Mouse (Mus musculus) kidney, embryonic 14.5 days (tissue): ENCODE measurements at regions not wholly inside any gene's neighbourhood (a gene's known extent, or its start where the extent isn't known, plus 50 kb on each side); places are given as distances from the start of the nearest gene placed in this dataset.
A peak's percentile ranks its signal among the peaks of the same experiment; 100 is the strongest.

Experiments
- ATAC-seq: fragments of 200-750 bp; cut with Nextera tagmentation; 2 replicates; pipeline ENCODE4 v1.8.0; 2017; ENCODE audit warnings: moderate number of reproducible peaks, mild to moderate bottlenecking, moderate TSS enrichment, moderate library complexity; ENCODE audit not compliant: low FRiP score, low TSS enrichment
- H3K27ac ChIP-seq: fragments of 300-500 bp; sonication (generic); 2 replicates; pipeline ENCODE4 v1.5.1; 2014; ENCODE audit warnings: low read depth, mild to moderate bottlenecking, low read length, moderate library complexity, mixed read lengths
- H3K27me3 ChIP-seq: fragments of 300-500 bp; sonication (generic); 2 replicates; pipeline ENCODE4 v1.6.1; 2014; ENCODE audit warnings: mild to moderate bottlenecking, low read length; ENCODE audit not compliant: control insufficient read depth, insufficient read depth
- H3K36me3 ChIP-seq: fragments of 300-500 bp; sonication (generic); 2 replicates; pipeline ENCODE4 v1.6.1; 2014; ENCODE audit warnings: low read length, mixed read lengths; ENCODE audit not compliant: control insufficient read depth, insufficient read depth
- H3K4me1 ChIP-seq: fragments of 300-500 bp; sonication (generic); 2 replicates; pipeline ENCODE4 v1.6.1; 2014; ENCODE audit warnings: low read length, mixed read lengths; ENCODE audit not compliant: control insufficient read depth, insufficient read depth
- H3K4me2 ChIP-seq: fragments of 300-500 bp; sonication (generic); replicated peaks from 2 replicates; pipeline ENCODE4 v1.6.1; 2014; ENCODE audit warnings: low read depth, mild to moderate bottlenecking, low read length
- H3K4me3 ChIP-seq: fragments of 300-500 bp; sonication (generic); 2 replicates; pipeline ENCODE4 v1.5.1; 2014; ENCODE audit warnings: mild to moderate bottlenecking, low read length
- H3K9ac ChIP-seq: fragments of 300-500 bp; sonication (generic); 2 replicates; pipeline ENCODE4 v1.6.1; 2014; ENCODE audit warnings: low read depth, mild to moderate bottlenecking, low read length, moderate library complexity
- H3K9me3 ChIP-seq: fragments of 300-500 bp; sonication (generic); 2 replicates; pipeline ENCODE4 v1.6.1; 2016; ENCODE audit warnings: low read length; ENCODE audit not compliant: control insufficient read depth
- WGBS: fragments of 180-500 bp; shearing (Covaris S2); extraction: QIAGEN DNeasy Blood & Tissue Kit; methylation state at CpG from one replicate; pipeline ENCODE4 v1.1.7; 2014; 5-methylcytosine and 5-hydroxymethylcytosine counted together

DNA sequence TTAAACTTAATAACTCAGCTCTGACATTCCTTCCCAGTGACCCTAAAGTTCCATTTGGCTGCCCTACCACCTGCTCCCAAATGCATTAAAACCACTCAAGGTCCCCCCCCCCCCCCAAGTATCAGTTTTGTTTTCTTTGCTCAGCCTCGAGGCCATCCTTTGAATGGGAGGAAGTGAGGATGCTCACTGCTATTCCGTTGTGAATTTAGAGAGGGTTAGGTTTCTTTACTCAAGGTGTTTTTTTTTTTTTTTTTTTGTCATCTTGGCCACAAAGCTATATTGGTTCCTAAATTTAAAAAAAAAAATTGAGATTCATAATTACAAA, 168.8 kb upstream of the Arrdc4 start:
- H3K27me3 ChIP-seq: no peaks in the 10 kb centered on the region
- no peak overlapping the region for H3K9ac ChIP-seq
- no peak for ATAC-seq
- H3K27ac ChIP-seq: no peak overlapping the region
- no peaks in the 10 kb centered on the region for H3K36me3 ChIP-seq
- H3K9me3 ChIP-seq: no peaks in the 10 kb centered on the region
- peak overlapping the region; percentile 35 for H3K4me2 ChIP-seq
- peaks cover 12% of the 10 kb centered on the region; the same call in 1 of the 2 replicates for H3K4me1 ChIP-seq
- WGBS: 1% methylated on average over 2 of the region's 2 CpGs
- H3K4me3 ChIP-seq: no peak overlapping the region

DNA sequence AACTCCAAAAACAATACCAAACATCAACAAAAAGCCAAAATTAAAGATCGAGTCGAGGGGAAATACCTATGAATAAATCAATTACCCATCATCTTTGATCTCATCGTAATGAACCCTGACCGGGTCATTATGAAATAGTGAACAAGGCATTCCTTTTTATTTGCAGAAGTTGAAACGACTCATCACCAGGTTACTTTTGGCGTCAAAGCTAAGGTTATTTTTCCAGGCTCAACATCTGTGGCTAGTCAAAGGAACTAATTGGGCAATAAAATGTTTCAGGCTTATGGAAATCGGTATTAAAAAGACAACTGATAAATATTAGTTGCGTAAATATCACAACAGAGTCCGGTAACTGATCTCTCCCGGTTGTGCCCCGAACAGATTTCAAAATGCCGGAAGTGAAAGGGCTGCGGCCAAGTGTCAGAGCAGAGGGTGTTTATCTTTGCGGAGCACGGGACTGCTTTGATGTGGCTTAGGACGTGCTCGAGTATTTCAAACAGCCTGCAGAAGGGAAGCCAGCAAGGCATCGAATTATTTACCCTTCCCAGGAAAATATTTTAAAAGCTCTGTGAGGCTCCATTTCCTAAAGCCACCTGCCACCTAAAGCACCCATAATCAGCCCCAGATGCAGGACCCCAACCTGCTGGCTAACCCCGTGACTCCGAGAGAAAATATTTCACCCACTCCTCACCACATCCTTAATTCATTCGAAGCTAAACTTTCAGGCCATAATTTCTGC, 168.3 kb upstream of the Arrdc4 start:
- no peaks in the 10 kb centered on the region for H3K36me3 ChIP-seq
- ATAC-seq: peak; percentile 82
- H3K27me3 ChIP-seq: no peaks in the 10 kb centered on the region
- H3K27ac ChIP-seq: no peak overlapping the region
- H3K9ac ChIP-seq: no peak overlapping the region
- 2% methylated on average over 21 of the region's 21 CpGs for WGBS
- peak overlapping the region; percentile 15; the same call in 1 of the 2 replicates for H3K4me3 ChIP-seq
- no peaks in the 10 kb centered on the region for H3K9me3 ChIP-seq
- H3K4me2 ChIP-seq: peak overlapping the region; percentile 35
- H3K4me1 ChIP-seq: peaks cover 12% of the 10 kb centered on the region; the same call in 1 of the 2 replicates

DNA sequence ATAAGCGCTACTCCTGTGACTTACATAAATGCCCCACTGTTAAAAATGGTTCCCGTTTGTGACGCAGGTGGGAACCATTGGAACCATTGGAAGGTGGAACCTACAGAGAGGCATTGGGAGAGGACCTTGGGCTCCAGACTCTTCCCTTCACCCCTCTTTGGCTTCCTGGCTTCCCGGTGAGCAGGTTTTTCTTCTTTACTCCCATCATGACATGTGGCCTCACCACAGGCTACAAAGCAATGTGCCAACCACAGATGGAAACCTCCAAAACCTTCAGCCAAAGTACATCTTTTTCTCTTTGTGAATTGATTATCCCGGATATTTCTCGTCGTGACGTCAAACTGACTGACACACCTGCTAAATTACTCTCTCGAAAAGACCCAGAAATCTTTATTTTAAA, 166.9 kb upstream of the Arrdc4 start:
- Histone ChIP-seq H3K9ac (no peak overlapping the region), H3K4me3 (no peak overlapping the region), H3K9me3 (no peaks in the 10 kb centered on the region), H3K27me3 (no peaks in the 10 kb centered on the region), H3K27ac (no peak overlapping the region), H3K4me2 (no peak overlapping the region), H3K36me3 (no peaks in the 10 kb centered on the region), H3K4me1 (peaks cover 12% of the 10 kb centered on the region; the same call in 1 of the 2 replicates)
- ATAC-seq: no peak
- 70% methylated on average over 9 of the region's 9 CpGs for WGBS

DNA sequence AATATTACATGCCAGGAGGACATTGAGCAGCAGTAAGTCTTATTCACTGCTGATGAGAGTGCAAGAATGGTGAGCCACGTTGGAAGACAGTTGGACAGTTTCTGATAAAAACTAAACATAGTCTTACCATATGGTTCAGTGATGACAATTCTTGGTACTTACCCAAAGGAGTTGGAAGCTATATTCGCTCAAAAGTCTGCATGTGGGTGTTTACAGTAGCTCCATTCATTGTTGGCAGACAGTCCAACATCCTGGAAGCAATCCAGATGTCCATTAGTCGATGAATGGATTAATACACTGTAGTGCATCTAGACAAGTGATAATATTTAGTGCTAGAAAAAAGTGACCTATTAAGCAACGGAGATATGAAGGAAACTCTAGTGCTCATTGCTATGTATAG, 165.3 kb upstream of the Arrdc4 start:
- H3K4me1 ChIP-seq: peaks cover 12% of the 10 kb centered on the region; the same call in 1 of the 2 replicates
- H3K27me3 ChIP-seq: no peaks in the 10 kb centered on the region
- H3K9me3 ChIP-seq: no peaks in the 10 kb centered on the region
- no peaks in the 10 kb centered on the region for H3K36me3 ChIP-seq
- no peak overlapping the region for H3K27ac ChIP-seq
- no peak overlapping the region for H3K9ac ChIP-seq
- H3K4me3 ChIP-seq: no peak overlapping the region
- WGBS: 73% methylated on average over 4 of the region's 4 CpGs
- no peak overlapping the region for H3K4me2 ChIP-seq
- no peak for ATAC-seq

DNA sequence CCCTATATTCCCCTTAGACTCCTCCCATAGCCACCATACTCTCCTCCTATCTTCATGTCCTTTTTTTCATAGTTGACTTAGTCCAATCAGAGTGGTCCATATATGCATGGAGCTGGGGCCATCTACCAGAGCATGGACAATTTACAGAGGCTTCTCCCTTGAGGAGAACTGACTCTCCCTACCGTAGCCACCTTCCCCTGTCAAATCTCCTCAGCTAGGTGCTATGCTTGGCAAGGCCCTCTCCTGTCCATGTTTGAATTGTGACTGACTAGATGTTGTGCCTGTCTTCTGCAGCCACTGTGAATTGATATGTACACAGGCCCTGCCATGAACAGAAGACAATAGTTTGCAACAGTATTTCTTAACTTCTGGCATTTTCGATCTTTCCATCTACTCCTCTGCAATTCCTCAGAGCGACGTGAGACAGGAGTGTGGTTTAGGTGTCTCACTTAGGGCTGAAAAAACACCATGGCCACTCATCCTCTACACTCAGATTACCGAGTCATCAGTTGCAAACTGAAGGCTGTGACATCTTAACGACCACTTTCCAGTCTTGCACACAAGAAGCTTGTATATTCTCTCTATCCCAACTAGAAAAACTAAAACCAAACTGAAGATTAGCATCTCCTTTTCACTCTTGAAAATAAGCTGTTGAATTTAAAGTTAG, 163.1 kb upstream of the Arrdc4 start:
- Histone ChIP-seq H3K27me3 (no peaks in the 10 kb centered on the region), H3K4me2 (no peak overlapping the region), H3K9me3 (no peaks in the 10 kb centered on the region), H3K4me1 (peaks cover 4% of the 10 kb centered on the region; the same call in 1 of the 2 replicates), H3K36me3 (no peaks in the 10 kb centered on the region), H3K27ac (no peak overlapping the region), H3K4me3 (no peak overlapping the region), H3K9ac (no peak overlapping the region)
- peak; percentile 63; the same call in 1 of the 2 replicates for ATAC-seq
- WGBS: 30% methylated on average over 6 of the region's 6 CpGs

DNA sequence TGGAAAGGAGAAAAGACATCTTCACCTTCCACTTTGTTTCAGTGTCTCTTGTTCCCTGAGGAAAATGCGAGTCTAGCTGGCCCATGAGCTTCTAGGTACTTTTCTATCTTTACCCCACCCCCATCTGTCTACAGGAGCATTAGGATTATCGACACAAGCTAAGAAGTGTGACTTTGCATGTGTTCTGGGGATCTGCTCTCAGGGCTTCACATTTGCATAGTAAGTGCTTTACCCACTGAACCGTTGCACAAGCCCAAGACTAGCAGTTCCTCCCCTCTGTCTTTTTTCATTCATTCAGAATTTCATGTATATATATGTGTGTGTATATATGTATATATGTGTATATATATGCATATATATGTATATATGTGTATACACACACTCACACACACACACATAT, 162.5 kb upstream of the Arrdc4 start:
- H3K4me2 ChIP-seq: no peak overlapping the region
- WGBS: 54% methylated on average over 3 of the region's 3 CpGs

DNA sequence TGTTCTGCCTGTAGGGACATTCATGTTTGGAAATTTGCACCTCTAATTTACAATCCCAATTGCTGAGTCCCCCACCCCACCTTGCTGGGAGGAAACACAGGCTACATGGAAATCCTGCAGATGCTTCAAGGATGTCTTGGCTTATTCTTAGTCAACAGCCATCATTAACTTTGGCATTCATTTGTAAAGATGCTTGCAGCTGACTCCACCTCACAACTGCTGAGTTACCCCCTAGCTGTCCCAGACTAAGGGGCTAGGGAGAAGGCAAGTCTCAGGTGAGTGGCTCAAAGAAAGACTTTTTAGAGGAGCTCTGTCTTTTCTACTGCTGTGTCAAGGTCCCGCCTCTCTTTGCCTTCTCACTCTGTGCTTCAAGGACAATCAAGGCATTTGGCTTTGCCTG, 160.7 kb upstream of the Arrdc4 start:
- WGBS: 92% methylated on average over 1 of the region's 1 CpGs
- Histone ChIP-seq H3K27ac (no peak overlapping the region), H3K9ac (no peak overlapping the region), H3K4me3 (no peak overlapping the region), H3K4me2 (no peak overlapping the region), H3K27me3 (no peaks in the 10 kb centered on the region), H3K9me3 (no peaks in the 10 kb centered on the region), H3K4me1 (no peaks in the 10 kb centered on the region), H3K36me3 (no peaks in the 10 kb centered on the region)
- ATAC-seq: no peak

More for the DNA sequence above, 162.5 kb upstream of the Arrdc4 start:
- Histone ChIP-seq H3K36me3 (no peaks in the 10 kb centered on the region), H3K9ac (no peak overlapping the region), H3K27me3 (no peaks in the 10 kb centered on the region), H3K9me3 (no peaks in the 10 kb centered on the region), H3K4me3 (no peak overlapping the region), H3K27ac (no peak overlapping the region; the same call in 1 of the 2 replicates), H3K4me1 (0 out of 2 replicates have a peak, but pooled peaks cover 3% of the 10 kb centered on the region)
- peak; percentile 40; the same call in 1 of the 2 replicates for ATAC-seq

DNA sequence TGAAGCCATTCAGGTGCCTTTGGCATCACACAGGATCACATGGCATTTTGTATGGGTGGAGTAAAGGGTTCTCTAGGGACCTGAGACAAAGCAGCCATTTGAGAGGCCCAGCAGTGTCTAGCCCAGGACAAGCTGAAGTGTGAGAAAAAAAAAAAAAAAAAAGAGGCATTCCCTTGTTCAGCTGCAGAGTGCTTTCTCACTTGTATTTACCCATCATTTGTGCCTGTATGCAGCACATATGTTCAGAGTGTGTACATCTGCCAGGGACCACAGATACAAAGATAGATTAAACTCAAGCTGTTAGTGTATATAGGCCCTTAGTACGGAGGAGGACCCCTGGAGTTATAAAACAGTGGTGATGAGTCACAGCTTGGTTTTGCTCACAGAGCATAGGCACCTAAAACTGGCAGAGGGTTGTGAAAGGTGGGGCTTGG, 159.4 kb upstream of the Arrdc4 start:
- ATAC-seq: no peak
- Histone ChIP-seq H3K4me1 (no peaks in the 10 kb centered on the region), H3K9ac (no peak overlapping the region), H3K9me3 (no peaks in the 10 kb centered on the region), H3K4me3 (no peak overlapping the region), H3K27ac (no peak overlapping the region), H3K36me3 (no peaks in the 10 kb centered on the region), H3K27me3 (no peaks in the 10 kb centered on the region), H3K4me2 (no peak overlapping the region)
- 35% methylated on average over 1 of the region's 1 CpGs for WGBS

DNA sequence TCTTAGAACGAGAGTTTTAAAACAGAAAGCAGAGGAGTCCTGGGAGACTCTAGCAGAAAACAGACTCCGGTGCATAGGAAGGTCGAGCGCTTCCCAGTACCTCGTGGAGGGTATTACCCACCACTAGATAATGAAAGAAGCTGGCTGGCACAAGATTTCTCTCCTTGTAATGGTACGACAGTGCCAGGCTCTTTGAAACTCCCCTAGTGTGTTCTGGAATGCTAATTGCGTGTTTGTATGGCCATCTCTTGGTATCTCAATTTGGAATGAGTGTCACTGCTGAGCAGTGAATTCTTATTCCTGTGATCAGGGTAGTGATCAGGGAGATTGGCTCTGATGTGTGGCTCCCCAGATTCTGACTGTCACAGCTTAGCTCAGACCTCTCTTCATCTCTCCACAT, 158.8 kb upstream of the Arrdc4 start:
- Histone ChIP-seq H3K4me3 (no peak overlapping the region), H3K9me3 (no peaks in the 10 kb centered on the region), H3K36me3 (no peaks in the 10 kb centered on the region), H3K9ac (no peak overlapping the region), H3K27ac (no peak overlapping the region), H3K4me1 (no peaks in the 10 kb centered on the region), H3K4me2 (no peak overlapping the region), H3K27me3 (no peaks in the 10 kb centered on the region)
- no peak for ATAC-seq
- 89% methylated on average over 7 of the region's 7 CpGs for WGBS
